Mouse (Mus musculus) G1E (cell line): ENCODE results near the gene Abca17.

Experiments
- CTCF ChIP-seq: IDR thresholded peaks from 2 replicates; pipeline ENCODE4 v1.5.1; 2012; ENCODE audit warnings: low read depth, low read length, inconsistent platforms, mixed read lengths
- GATA1 ChIP-seq: IDR thresholded peaks from 2 replicates; pipeline ENCODE4 v1.6.1; 2012; ENCODE audit warnings: borderline replicate concordance, low read length, inconsistent platforms, mixed read lengths
- GATA2 ChIP-seq: IDR thresholded peaks from 2 replicates; pipeline ENCODE4 v1.6.1; 2012; ENCODE audit warnings: low read depth, low read length, inconsistent platforms, borderline replicate concordance

DNA sequence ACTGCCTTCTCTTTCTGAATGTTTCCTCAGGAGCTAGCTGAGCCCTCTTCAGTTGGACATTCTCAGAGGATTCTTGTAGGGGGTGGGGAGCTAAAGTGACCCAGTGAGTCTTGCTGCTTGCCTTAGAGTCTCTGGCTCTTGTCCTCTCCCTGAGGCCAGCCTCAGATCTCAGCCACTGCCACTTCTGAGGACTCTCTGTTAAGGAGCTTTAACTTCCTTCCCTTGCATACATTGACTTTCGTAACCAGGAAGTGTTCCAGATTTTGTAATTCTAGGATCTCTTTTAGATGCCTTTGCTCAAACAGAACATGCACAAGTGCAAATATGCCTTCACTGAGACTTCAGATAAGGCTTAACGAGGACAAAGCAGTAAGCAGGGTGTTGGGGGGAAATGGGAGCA, 9.0 kb upstream of the Abca17 start:
- TF ChIP-seq CTCF, result no peak
- no peak for TF ChIP-seq GATA2
- no peak for TF ChIP-seq GATA1
